Mouse (Mus musculus): Measurements from ENCODE around the gene Shc2. TPM values are rescaled to one million over a fixed set of nuclear protein-coding genes. Genes with fewer than 3 reads are reported as not detected.

The Shc2 gene
- total RNA-seq, 1 experiment = 4.3 TPM

- no peak for TF ChIP-seq ZC3H11A (IDR thresholded peaks at IDR 0.05; ENCODE audit: borderline replicate concordance, low read depth, low read length)
- TF ChIP-seq CHD2 (IDR thresholded peaks at IDR 0.05; ENCODE audit: low read depth, low read length) = no peak
- no peak for TF ChIP-seq ZNF384 (IDR thresholded peaks at IDR 0.05; ENCODE audit: low read depth, low read length)
- no peak for TF ChIP-seq MAFK (IDR thresholded peaks at IDR 0.05; ENCODE audit: insufficient read depth, low read depth, low read length)
- no peak for TF ChIP-seq HCFC1 (IDR thresholded peaks at IDR 0.05; ENCODE audit: borderline replicate concordance, insufficient read depth, low read length)
- Histone ChIP-seq H3K36me3 (ENCODE audit: control insufficient read depth, insufficient read depth, low read length, poor library complexity, severe bottlenecking) (no peaks in the 10 kb centered on the region), H3K4me1 (ENCODE audit: control insufficient read depth in 2 of 2, insufficient read depth in 2 of 2, low read length in 2 of 2, poor library complexity in 1 of 2) (peaks cover 0 to 2% of the 10 kb centered on the region in 2 experiments; a peak in 2 of 4 replicates), H3K4me3 (ENCODE audit: insufficient read depth in 1 of 2, low read depth in 1 of 2, low read length in 2 of 2, poor library complexity in 1 of 2, severe bottlenecking in 1 of 2) (no peak overlapping the region), H3K9me3 (ENCODE audit: control insufficient read depth, insufficient read depth, low read depth, low read length) (no peaks in the 10 kb centered on the region), H3K9ac (ENCODE audit: insufficient read depth, low read depth, low read length, poor library complexity, severe bottlenecking) (no peak overlapping the region), H3K27ac (ENCODE audit: insufficient read depth, low read depth, low read length, poor library complexity, severe bottlenecking) (no peak overlapping the region)
- in situ Hi-C loops (cut with MboI; ENCODE audit: low sequenced_read_pairs in 2 of 2, unreplicated experiment in 2 of 2) = no loop called here
- DNase-seq (ENCODE audit: low read depth, low spot score) = no peak
Observed at GRCm38 (mm10) chr10:79585723-79586122, 52.0 kb downstream of the Shc2 start.

- in situ Hi-C loops (cut with MboI; ENCODE audit: low sequenced_read_pairs in 2 of 2, unreplicated experiment in 2 of 2) = no loop called here
- H3K4me3 ChIP-seq (ENCODE audit: insufficient read depth in 1 of 2, low read depth in 1 of 2, low read length in 2 of 2, poor library complexity in 1 of 2, severe bottlenecking in 1 of 2) = no peak overlapping the region
- H3K9me3 ChIP-seq (ENCODE audit: control insufficient read depth, insufficient read depth, low read depth, low read length) = no peaks in the 10 kb centered on the region
- no peak for DNase-seq (ENCODE audit: low read depth, low spot score)
- H3K4me1 ChIP-seq (ENCODE audit: control insufficient read depth in 2 of 2, insufficient read depth in 2 of 2, low read length in 2 of 2, poor library complexity in 1 of 2) = peaks cover 0 to 2% of the 10 kb centered on the region in 2 experiments; a peak in 2 of 4 replicates
- H3K36me3 ChIP-seq (ENCODE audit: control insufficient read depth, insufficient read depth, low read length, poor library complexity, severe bottlenecking) = no peaks in the 10 kb centered on the region
- TF ChIP-seq CHD2 (IDR thresholded peaks at IDR 0.05; ENCODE audit: low read depth, low read length) (no peak), HCFC1 (IDR thresholded peaks at IDR 0.05; ENCODE audit: borderline replicate concordance, insufficient read depth, low read length) (no peak), MAFK (IDR thresholded peaks at IDR 0.05; ENCODE audit: insufficient read depth, low read depth, low read length) (no peak)
- H3K9ac ChIP-seq (ENCODE audit: insufficient read depth, low read depth, low read length, poor library complexity, severe bottlenecking) = no peak overlapping the region
- H3K27ac ChIP-seq (ENCODE audit: insufficient read depth, low read depth, low read length, poor library complexity, severe bottlenecking) = no peak overlapping the region
Observed at GRCm38 (mm10) chr10:79585136-79585535, 52.6 kb downstream of the Shc2 start.

- Histone ChIP-seq H3K9me3 (ENCODE audit: control insufficient read depth, insufficient read depth, low read depth, low read length) (no peaks in the 10 kb centered on the region), H3K27ac (ENCODE audit: insufficient read depth, low read depth, low read length, poor library complexity, severe bottlenecking) (no peak overlapping the region), H3K4me3 (ENCODE audit: insufficient read depth in 1 of 2, low read depth in 1 of 2, low read length in 2 of 2, poor library complexity in 1 of 2, severe bottlenecking in 1 of 2) (no peak overlapping the region), H3K9ac (ENCODE audit: insufficient read depth, low read depth, low read length, poor library complexity, severe bottlenecking) (no peak overlapping the region), H3K36me3 (ENCODE audit: control insufficient read depth, insufficient read depth, low read length, poor library complexity, severe bottlenecking) (no peaks in the 10 kb centered on the region), H3K4me1 (ENCODE audit: control insufficient read depth in 2 of 2, insufficient read depth in 2 of 2, low read length in 2 of 2, poor library complexity in 1 of 2) (peaks cover 1 to 2% of the 10 kb centered on the region in 2 experiments; a peak in 2 of 4 replicates)
- DNase-seq (ENCODE audit: low read depth, low spot score) = no peak
- TF ChIP-seq ZC3H11A (IDR thresholded peaks at IDR 0.05; ENCODE audit: borderline replicate concordance, low read depth, low read length) = no peak
- TF ChIP-seq ZNF384 (IDR thresholded peaks at IDR 0.05; ENCODE audit: low read depth, low read length) = no peak
- TF ChIP-seq MAFK (IDR thresholded peaks at IDR 0.05; ENCODE audit: insufficient read depth, low read depth, low read length) = no peak
- TF ChIP-seq CHD2 (IDR thresholded peaks at IDR 0.05; ENCODE audit: low read depth, low read length) = no peak
- no peak for TF ChIP-seq HCFC1 (IDR thresholded peaks at IDR 0.05; ENCODE audit: borderline replicate concordance, insufficient read depth, low read length)
- in situ Hi-C loops (cut with MboI; ENCODE audit: low sequenced_read_pairs in 2 of 2, unreplicated experiment in 2 of 2) = no loop called here
Observed at GRCm38 (mm10) chr10:79584426-79584825, 53.3 kb downstream of the Shc2 start.

GRCm38 (mm10) chr10:79584021-79584420, 53.7 kb downstream of the Shc2 start:
- H3K9ac ChIP-seq (ENCODE audit: insufficient read depth, low read depth, low read length, poor library complexity, severe bottlenecking) = no peak overlapping the region

GRCm38 (mm10) chr10:79581501-79581900, 56.2 kb downstream of the Shc2 start:
- no peak overlapping the region for H3K4me3 ChIP-seq (ENCODE audit: insufficient read depth in 1 of 2, low read depth in 1 of 2, low read length in 2 of 2, poor library complexity in 1 of 2, severe bottlenecking in 1 of 2)
- H3K27ac ChIP-seq (ENCODE audit: insufficient read depth, low read depth, low read length, poor library complexity, severe bottlenecking) = no peak overlapping the region
- in situ Hi-C loops (cut with MboI; ENCODE audit: low sequenced_read_pairs in 2 of 2, unreplicated experiment in 2 of 2) = no loop called here
- H3K9ac ChIP-seq (ENCODE audit: insufficient read depth, low read depth, low read length, poor library complexity, severe bottlenecking) = no peak overlapping the region
- peaks cover 0 to 1% of the 10 kb centered on the region in 2 experiments; a peak in 2 of 4 replicates for H3K4me1 ChIP-seq (ENCODE audit: control insufficient read depth in 2 of 2, insufficient read depth in 2 of 2, low read length in 2 of 2, poor library complexity in 1 of 2)
- H3K9me3 ChIP-seq (ENCODE audit: control insufficient read depth, insufficient read depth, low read depth, low read length) = no peaks in the 10 kb centered on the region
- H3K36me3 ChIP-seq (ENCODE audit: control insufficient read depth, insufficient read depth, low read length, poor library complexity, severe bottlenecking) = no peaks in the 10 kb centered on the region
- no peak for DNase-seq (ENCODE audit: low read depth, low spot score)
- TF ChIP-seq MAFK (IDR thresholded peaks at IDR 0.05; ENCODE audit: insufficient read depth, low read depth, low read length) (no peak), ZNF384 (IDR thresholded peaks at IDR 0.05; ENCODE audit: low read depth, low read length) (no peak), ZC3H11A (IDR thresholded peaks at IDR 0.05; ENCODE audit: borderline replicate concordance, low read depth, low read length) (no peak), HCFC1 (IDR thresholded peaks at IDR 0.05; ENCODE audit: borderline replicate concordance, insufficient read depth, low read length) (no peak), CHD2 (IDR thresholded peaks at IDR 0.05; ENCODE audit: low read depth, low read length) (no peak)

More at GRCm38 (mm10) chr10:79584021-79584420, 53.7 kb downstream of the Shc2 start:
- no peak overlapping the region for H3K4me3 ChIP-seq (ENCODE audit: insufficient read depth in 1 of 2, low read depth in 1 of 2, low read length in 2 of 2, poor library complexity in 1 of 2, severe bottlenecking in 1 of 2)
- in situ Hi-C loops (cut with MboI; ENCODE audit: low sequenced_read_pairs in 2 of 2, unreplicated experiment in 2 of 2) = no loop called here
- no peaks in the 10 kb centered on the region for H3K9me3 ChIP-seq (ENCODE audit: control insufficient read depth, insufficient read depth, low read depth, low read length)
- H3K27ac ChIP-seq (ENCODE audit: insufficient read depth, low read depth, low read length, poor library complexity, severe bottlenecking) = no peak overlapping the region
- DNase-seq (ENCODE audit: low read depth, low spot score) = no peak
- H3K36me3 ChIP-seq (ENCODE audit: control insufficient read depth, insufficient read depth, low read length, poor library complexity, severe bottlenecking) = no peaks in the 10 kb centered on the region
- TF ChIP-seq ZC3H11A (IDR thresholded peaks at IDR 0.05; ENCODE audit: borderline replicate concordance, low read depth, low read length) (no peak), MAFK (IDR thresholded peaks at IDR 0.05; ENCODE audit: insufficient read depth, low read depth, low read length) (no peak), HCFC1 (IDR thresholded peaks at IDR 0.05; ENCODE audit: borderline replicate concordance, insufficient read depth, low read length) (no peak), CHD2 (IDR thresholded peaks at IDR 0.05; ENCODE audit: low read depth, low read length) (no peak), ZNF384 (IDR thresholded peaks at IDR 0.05; ENCODE audit: low read depth, low read length) (no peak)
- peaks cover 1 to 2% of the 10 kb centered on the region in 2 experiments; a peak in 2 of 4 replicates for H3K4me1 ChIP-seq (ENCODE audit: control insufficient read depth in 2 of 2, insufficient read depth in 2 of 2, low read length in 2 of 2, poor library complexity in 1 of 2)

All from ES-E14 (cell line).